Mouse (Mus musculus) hindbrain, postnatal 0 days (tissue): ENCODE measurements around the gene Abt1. TPM values are rescaled to one million over a fixed set of nuclear protein-coding genes. Genes with fewer than 3 reads are reported as not detected.

Experiments used
- ATAC-seq: fragments of 200-750 bp; cut with Nextera tagmentation; 2 replicates; pipeline ENCODE4 v1.8.0; 2017; ENCODE audit warnings: mild to moderate bottlenecking, moderate TSS enrichment, moderate library complexity
- DNase-seq: peaks from one replicate; pipeline ENCODE4 v3.0.0-alpha.2; 2015; ENCODE audit warnings: low spot score
- H3K27ac ChIP-seq: fragments of 300-500 bp; sonication (generic); 2 replicates; pipeline ENCODE4 v1.5.1; 2014; ENCODE audit warnings: mild to moderate bottlenecking
- H3K27me3 ChIP-seq: fragments of 300-500 bp; sonication (generic); 2 replicates; pipeline ENCODE4 v1.6.1; 2014; ENCODE audit warnings: low read length, mixed read lengths; ENCODE audit not compliant: insufficient read depth
- H3K36me3 ChIP-seq: fragments of 300-500 bp; sonication (generic); 2 replicates; pipeline ENCODE4 v1.6.1; 2014; ENCODE audit warnings: low read length, mixed read lengths; ENCODE audit not compliant: insufficient read depth
- H3K4me1 ChIP-seq: fragments of 300-500 bp; sonication (generic); 2 replicates; pipeline ENCODE4 v1.6.1; 2014; ENCODE audit warnings: antibody characterized with exemption, low read length, mixed read lengths; ENCODE audit not compliant: insufficient read depth
- H3K4me2 ChIP-seq: fragments of 300-500 bp; sonication (generic); 2 replicates; pipeline ENCODE4 v1.6.1; 2014; ENCODE audit warnings: low read depth, mild to moderate bottlenecking, low read length, moderate library complexity, mixed read lengths
- H3K4me3 ChIP-seq: fragments of 300-500 bp; sonication (generic); 2 replicates; pipeline ENCODE4 v1.5.1; 2014; ENCODE audit warnings: low read length
- H3K9ac ChIP-seq: fragments of 300-500 bp; sonication (generic); replicated peaks from 2 replicates; pipeline ENCODE4 v1.6.1; 2014; ENCODE audit warnings: mild to moderate bottlenecking, low read length, moderate library complexity, mixed read lengths
- H3K9me3 ChIP-seq: fragments of 300-500 bp; sonication (generic); 2 replicates; pipeline ENCODE4 v1.6.1; 2016; ENCODE audit warnings: low read length, mixed read lengths
- CTCF ChIP-seq: IDR thresholded peaks from 2 replicates; pipeline ENCODE4 v1.5.1; 2016; ENCODE audit warnings: antibody characterized with exemption, control low read depth, low read depth
- WGBS: fragments of 180-500 bp; shearing (Covaris S2); extraction: QIAGEN DNeasy Blood & Tissue Kit; methylation state at CpG from one replicate; pipeline ENCODE4 v1.1.7; 2014; 5-methylcytosine and 5-hydroxymethylcytosine counted together
- polyA plus RNA-seq: library from polyadenylated mRNA; unstranded; fragments of >200 nt; fragmentation: Nextera tagmentation; extraction: Ambion mirVana; gene quantifications from 2 replicates; pipeline ENCODE4 v1.2.1, GENCODE M21; 2015
- total RNA-seq: library from RNA; depleted of rRNA; stranded (reverse); fragments of >200 nt; gene quantifications from 2 replicates; pipeline ENCODE4 v1.2.3, GENCODE M21; 2014

Abt1 gene
- total and polyA plus RNA-seq, 2 experiments from 2014 or later, result 5.0 to 7.2 TPM

DNA sequence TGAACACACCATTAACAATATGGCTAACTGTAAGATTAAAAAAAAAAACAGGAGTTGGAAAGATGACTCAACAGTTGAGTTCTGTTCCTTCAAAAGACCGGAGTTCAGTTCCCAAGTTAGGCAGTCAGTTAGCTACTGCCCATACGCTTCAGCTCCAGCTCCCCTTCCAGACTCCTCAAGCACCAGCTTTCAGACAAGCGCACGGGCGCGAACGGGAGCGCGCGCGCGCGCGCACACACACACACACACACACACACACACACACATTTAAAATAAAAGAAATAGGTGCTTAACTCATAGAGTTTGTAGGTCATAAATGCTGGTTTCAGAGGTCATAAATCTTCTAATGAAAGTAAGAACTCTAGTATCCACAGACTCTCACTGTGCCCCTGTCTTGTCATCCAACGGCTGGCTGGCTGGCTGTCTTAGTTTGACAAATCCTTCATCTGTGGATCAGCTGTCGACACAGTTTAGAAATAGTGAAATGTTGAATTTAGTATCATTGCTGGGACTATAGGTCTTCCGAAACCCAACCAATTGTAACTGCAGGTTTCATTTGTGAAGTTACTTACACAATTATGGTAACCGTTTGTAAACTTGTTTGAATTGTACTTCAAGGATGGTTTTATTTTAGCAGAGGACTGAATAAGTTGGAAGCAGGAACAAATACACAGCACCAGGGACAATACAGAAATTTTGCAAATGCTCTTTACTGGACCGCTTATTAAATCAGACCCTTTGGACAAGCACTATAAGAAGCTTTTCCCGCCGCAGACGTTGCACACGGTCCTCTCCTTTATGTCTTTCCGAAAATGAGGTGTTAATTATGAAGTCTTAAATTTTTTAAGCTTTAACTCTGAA lies 25.8 kb upstream of the Abt1 start:
- H3K36me3 ChIP-seq, result no peaks in the 10 kb centered on the region
- under 1% methylated on average over 24 of the region's 24 CpGs for WGBS
- H3K4me2 ChIP-seq, result peak overlapping the region; percentile 80
- H3K27ac ChIP-seq, result no peak overlapping the region
- ATAC-seq (no peak), DNase-seq (peak; percentile 84)
- H3K9me3 ChIP-seq, result no peaks in the 10 kb centered on the region
- no peak for TF ChIP-seq CTCF
- H3K4me3 ChIP-seq, result peak overlapping the region; percentile 56
- H3K27me3 ChIP-seq, result no peaks in the 10 kb centered on the region
- peak overlapping the region; percentile 42 for H3K9ac ChIP-seq
- H3K4me1 ChIP-seq, result peaks cover 3% of the 10 kb centered on the region

DNA sequence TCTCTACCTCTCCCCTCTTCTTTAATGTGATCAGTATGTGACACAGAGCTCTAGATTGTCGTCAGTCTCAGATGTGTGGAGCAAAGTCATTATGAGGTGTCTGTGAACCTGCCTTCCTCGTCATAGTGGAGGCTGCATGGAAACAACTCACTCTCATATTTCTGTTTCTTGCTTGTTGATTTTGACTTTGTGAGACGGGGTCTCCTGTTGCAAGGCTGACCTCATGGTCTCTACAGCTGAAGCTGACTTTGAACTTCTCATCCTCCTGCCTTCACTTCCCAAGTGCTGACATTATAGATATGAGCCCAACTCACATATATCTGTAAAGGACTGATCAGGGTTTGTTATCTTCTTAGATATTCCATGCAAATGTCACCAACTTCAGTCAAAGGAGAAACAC lies 25.1 kb upstream of the Abt1 start:
- peaks cover 6% of the 10 kb centered on the region for H3K4me1 ChIP-seq
- no peak overlapping the region for H3K27ac ChIP-seq
- DNase-seq (no peak), ATAC-seq (no peak)
- TF ChIP-seq CTCF, result no peak
- peak overlapping the region; percentile 56 for H3K4me3 ChIP-seq
- H3K9ac ChIP-seq, result no peak overlapping the region
- H3K9me3 ChIP-seq, result no peaks in the 10 kb centered on the region
- H3K27me3 ChIP-seq, result no peaks in the 10 kb centered on the region
- peak overlapping the region; percentile 80 for H3K4me2 ChIP-seq
- WGBS, result 53% methylated on average over 3 of the region's 3 CpGs
- no peaks in the 10 kb centered on the region for H3K36me3 ChIP-seq

DNA sequence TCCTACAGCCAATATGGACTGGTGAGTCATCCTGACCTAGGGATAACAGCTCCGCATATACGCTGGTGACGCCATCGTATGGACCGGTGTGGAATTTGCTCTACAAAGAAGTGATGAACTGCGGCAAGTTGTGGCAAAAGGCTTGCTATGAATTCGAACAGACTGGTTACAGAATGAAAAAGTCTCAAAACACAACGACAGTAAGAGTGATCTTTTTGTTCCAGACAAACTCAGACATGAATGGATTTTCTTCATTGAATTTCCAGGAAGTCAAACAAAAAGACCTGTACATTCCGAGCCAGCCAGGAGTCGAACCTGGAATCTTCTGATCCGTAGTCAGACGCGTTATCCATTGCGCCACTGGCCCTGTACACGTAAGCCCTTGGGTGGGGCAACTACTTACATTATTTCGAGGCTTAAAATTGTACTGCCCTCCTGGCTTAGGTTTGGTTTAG lies 22.9 kb upstream of the Abt1 start:
- under 1% methylated on average over 16 of the region's 16 CpGs for WGBS
- no peaks in the 10 kb centered on the region for H3K36me3 ChIP-seq
- H3K9me3 ChIP-seq, result no peaks in the 10 kb centered on the region
- peak overlapping the region; percentile 71 for H3K4me3 ChIP-seq
- H3K4me2 ChIP-seq, result peak overlapping the region; percentile 79
- TF ChIP-seq CTCF, result peak; percentile 29
- peak overlapping the region; percentile 97 for H3K27ac ChIP-seq
- peaks cover 6% of the 10 kb centered on the region for H3K4me1 ChIP-seq
- DNase-seq (peak; percentile 91), ATAC-seq (peak; percentile 79)
- H3K9ac ChIP-seq, result peak overlapping the region; percentile 88
- no peaks in the 10 kb centered on the region for H3K27me3 ChIP-seq

DNA sequence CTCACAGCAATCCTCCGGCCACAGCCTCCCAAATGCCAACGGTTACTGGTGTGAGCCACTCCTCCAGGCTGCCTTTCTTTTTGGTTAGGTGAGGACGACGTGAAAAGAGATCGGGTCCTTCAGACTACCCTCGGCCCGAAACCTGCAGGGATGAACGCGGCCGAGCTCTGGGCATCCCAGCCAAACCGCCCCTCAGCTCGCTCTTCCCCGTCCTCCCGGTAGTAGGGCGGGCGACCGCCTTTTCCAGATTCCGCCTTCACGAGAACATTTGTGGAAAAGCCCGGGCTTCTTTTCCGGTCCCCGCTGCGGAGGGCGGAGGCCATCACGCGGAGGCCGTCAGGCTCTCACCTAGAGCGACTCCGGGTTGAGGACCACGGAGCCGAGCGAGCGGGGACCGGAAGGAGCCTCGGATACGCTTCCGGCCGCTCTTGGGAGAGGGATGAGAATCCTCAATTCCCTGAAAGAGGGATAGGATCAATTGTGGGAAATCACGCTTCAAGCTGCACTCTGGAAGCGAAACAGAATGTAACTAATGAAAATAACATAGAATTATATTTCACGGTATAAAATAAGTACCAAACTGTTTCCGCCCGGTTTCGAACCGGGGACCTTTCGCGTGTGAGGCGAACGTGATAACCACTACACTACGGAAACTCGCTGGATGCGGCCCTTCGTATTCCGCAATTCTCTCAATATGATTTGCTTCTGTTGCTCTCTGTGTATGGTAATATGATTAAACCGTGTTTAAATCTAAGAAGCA lies 22.1 kb upstream of the Abt1 start:
- Histone ChIP-seq H3K4me2 (peak overlapping the region; percentile 79), H3K4me3 (peak overlapping the region; percentile 71), H3K36me3 (no peaks in the 10 kb centered on the region), H3K9ac (peak overlapping the region; percentile 88), H3K4me1 (peaks cover 6% of the 10 kb centered on the region), H3K9me3 (no peaks in the 10 kb centered on the region), H3K27me3 (no peaks in the 10 kb centered on the region), H3K27ac (peak overlapping the region; percentile 97)
- no peak for TF ChIP-seq CTCF
- DNase-seq (peak; percentile 95), ATAC-seq (peak; percentile 97)
- WGBS, result under 1% methylated on average over 55 of the region's 55 CpGs

DNA sequence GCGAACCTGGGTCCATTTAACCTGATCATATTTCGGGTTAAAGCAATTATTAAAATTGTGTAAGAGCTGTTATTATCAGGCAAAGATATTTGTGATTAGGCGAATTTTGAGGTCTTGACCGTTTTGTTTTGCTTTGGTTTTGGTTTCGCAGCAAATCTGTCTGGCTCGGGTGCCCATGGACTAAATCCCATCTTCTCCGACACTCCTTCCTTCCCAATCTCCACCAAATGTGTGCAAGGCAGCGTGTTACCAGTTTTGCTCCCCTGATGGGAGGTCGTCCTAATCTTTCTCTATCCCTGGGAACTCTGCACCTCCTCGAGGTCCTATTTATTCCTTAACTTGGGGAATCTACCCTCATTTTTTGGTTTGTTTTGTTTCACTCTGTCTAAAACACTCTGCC lies 21.5 kb upstream of the Abt1 start:
- Histone ChIP-seq H3K27me3 (no peaks in the 10 kb centered on the region), H3K9me3 (no peaks in the 10 kb centered on the region), H3K9ac (peak overlapping the region; percentile 88), H3K27ac (peak overlapping the region; percentile 97), H3K4me2 (peak overlapping the region; percentile 79), H3K36me3 (no peaks in the 10 kb centered on the region), H3K4me3 (peak overlapping the region; percentile 71), H3K4me1 (peaks cover 6% of the 10 kb centered on the region)
- WGBS, result 3% methylated on average over 10 of the region's 10 CpGs
- no peak for TF ChIP-seq CTCF
- ATAC-seq (no peak), DNase-seq (peak; percentile 44)

DNA sequence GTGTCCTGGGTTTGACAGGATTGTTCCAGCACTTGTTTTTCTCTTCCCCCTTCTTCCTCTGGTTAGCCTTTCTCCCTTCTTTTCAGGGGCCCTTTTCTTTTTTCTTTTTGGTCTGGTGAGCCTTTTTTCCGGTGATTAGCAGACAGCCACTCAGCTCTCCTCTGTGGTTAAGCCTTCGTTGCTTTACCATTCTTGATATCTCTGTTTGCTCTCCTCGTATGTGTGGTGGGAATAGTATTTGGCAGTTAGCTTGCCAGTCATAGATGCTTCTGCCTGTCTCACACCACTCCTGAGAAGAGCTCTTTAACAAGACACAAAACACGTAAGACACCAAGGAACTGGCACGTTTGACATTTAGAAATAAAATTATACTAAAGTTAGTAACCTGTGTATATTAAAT lies 20.8 kb upstream of the Abt1 start:
- H3K9me3 ChIP-seq, result no peaks in the 10 kb centered on the region
- H3K36me3 ChIP-seq, result no peaks in the 10 kb centered on the region
- H3K4me2 ChIP-seq, result peak overlapping the region; percentile 79
- H3K4me3 ChIP-seq, result peak overlapping the region; percentile 71
- peaks cover 6% of the 10 kb centered on the region for H3K4me1 ChIP-seq
- H3K27me3 ChIP-seq, result no peaks in the 10 kb centered on the region
- no peak for TF ChIP-seq CTCF
- ATAC-seq (no peak), DNase-seq (no peak)
- H3K9ac ChIP-seq, result peak overlapping the region; percentile 88
- peak overlapping the region; percentile 97; the same call in 1 of the 2 replicates for H3K27ac ChIP-seq
- 47% methylated on average over 5 of the region's 5 CpGs for WGBS
